Mouse (Mus musculus): ENCODE data around the gene Ston1. TPM values are rescaled to one million over a fixed set of nuclear protein-coding genes. Genes with fewer than 3 reads are reported as not detected.

The Ston1 gene
- total RNA-seq, 2 experiments from 2014 or later = 17.4 to 20.3 TPM

- intact Hi-C loops (cut with DNase I) = no loop called here
Measured at GRCm38 (mm10) chr17:88622711-88623110, 25.2 kb downstream of the Ston1 start.

GRCm38 (mm10) chr17:88624386-88624785 is 26.9 kb downstream of the Ston1 start:
- no peak for DNase-seq
- intact Hi-C loops (cut with DNase I) = no loop called here

More at GRCm38 (mm10) chr17:88622711-88623110, 25.2 kb downstream of the Ston1 start:
- no peak for DNase-seq

DNA sequence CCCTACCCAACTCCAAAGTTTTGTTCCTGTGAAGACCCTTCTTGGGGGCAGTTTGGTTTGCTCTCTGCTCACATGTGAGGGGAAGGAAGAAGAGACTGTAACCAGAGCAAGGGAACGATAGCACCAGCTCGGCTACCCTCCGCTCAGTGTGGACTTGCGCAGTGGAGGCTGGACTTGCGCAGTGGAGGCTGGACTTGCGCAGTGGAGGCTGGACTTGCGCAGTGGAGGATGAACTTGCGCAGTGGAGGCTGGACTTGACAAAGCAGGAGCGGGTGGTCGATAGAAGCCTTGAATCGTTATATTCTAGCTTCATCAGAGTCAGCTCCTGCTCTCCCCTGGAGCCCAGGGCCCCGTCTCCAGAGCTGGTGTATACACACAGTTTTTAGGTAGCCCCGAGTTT is 27.9 kb downstream of the Ston1 start:
- intact Hi-C loops (cut with DNase I) = no loop called here

DNA sequence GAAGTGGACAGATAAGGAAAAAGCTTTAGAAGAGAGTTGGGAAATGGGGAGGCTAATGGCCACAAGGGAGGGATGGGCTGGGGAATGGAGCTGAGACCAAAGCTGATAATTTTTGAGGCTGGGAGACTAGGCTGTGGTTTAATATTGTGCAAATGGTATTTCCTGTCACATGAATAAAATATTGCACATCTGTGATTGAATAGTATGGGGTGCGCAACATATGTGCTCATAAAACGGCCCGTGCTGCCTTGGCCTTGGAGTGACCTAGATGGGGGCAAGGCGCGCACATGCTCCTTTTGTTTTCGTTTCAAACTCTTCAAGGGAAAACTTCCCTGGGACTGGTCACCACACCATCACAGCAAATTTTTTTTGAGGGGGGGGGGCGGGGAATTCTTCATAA is 28.4 kb downstream of the Ston1 start:
- no peak for DNase-seq
- intact Hi-C loops (cut with DNase I) = loop anchor here (2.0 kb wide), 1 partner anchor 27 kb away; no protein-coding TSS in a partner anchor

More for the DNA sequence above, 27.9 kb downstream of the Ston1 start:
- DNase-seq = no peak

DNA sequence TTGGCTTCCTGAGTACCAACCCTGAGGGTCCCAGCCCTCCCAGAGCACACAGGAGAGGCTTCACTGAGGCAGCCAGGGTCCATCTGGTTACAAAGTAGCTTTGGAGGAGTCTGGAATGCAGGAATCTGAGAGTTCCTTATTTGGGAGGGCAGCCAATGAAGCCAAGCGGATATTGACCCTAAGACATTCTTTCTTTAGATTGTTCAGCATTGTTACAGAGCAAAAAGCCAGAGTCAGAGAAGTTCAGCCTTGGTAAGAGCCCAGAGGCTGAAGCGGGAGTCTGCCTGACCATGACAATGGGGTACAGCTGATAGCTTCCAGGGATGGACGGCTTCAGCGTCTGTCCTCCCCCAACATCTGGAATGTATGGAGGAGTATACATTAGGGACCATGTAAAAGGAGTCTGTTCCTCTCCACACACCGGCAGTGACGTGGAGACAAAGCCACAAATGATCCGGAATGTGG is 28.9 kb downstream of the Ston1 start:
- intact Hi-C loops (cut with DNase I) = loop anchor here (2.0 kb wide), 1 partner anchor 28 kb away; no protein-coding TSS in a partner anchor
- DNase-seq = peak in 1 of 2 experiments; percentile 26

- intact Hi-C loops (cut with DNase I) = loop anchor here (2.0 kb wide), 1 partner anchor 28 kb away; no protein-coding TSS in a partner anchor
- DNase-seq = peak in 1 of 2 experiments; percentile 46
Measured at GRCm38 (mm10) chr17:88627150-88627549, 29.7 kb downstream of the Ston1 start.

- DNase-seq = peak; percentile 68 to 70
- intact Hi-C loops (cut with DNase I) = no loop called here
Measured at GRCm38 (mm10) chr17:88628676-88629380, 31.3 kb downstream of the Ston1 start.

GRCm38 (mm10) chr17:88629381-88629759 is 31.9 kb downstream of the Ston1 start:
- intact Hi-C loops (cut with DNase I) = no loop called here
- peak; percentile 54 to 64 for DNase-seq

DNA sequence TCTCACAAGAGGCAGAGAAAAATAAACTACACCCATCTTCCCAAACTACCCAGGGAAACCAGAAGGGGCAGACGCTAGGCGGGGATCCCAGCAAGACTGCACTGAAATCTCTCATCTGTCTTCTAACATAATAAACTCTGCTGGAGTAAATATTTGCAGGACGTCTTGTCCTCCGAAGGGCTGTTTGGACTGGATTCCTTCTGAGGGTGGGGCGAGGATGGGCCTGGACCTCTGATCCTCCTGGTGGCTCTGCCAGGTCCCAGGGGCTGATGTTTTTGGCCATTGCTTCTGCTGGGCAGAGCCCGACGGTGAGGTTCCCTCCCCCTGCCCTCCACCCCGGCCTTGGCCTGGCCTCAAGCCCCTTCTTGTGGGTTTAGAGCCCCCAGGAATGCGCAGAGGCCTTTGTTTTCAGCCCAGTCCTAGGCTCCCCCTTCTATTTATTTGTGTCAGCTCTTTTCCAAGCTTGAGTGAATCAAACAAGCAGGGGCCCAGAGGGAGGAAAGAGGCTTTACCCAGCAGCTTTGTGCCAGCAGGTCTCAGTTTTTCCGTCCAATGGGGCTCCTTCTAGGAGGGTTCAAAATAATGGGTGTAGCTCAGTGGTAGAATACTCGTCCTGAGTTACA is 32.6 kb downstream of the Ston1 start:
- DNase-seq = peak; percentile 52 to 76
- intact Hi-C loops (cut with DNase I) = loop anchor here (10.0 kb wide), 2 partner anchors 185 to 565 kb away; partner anchors contain the start of genes Fbxo11 and Foxn2

DNA sequence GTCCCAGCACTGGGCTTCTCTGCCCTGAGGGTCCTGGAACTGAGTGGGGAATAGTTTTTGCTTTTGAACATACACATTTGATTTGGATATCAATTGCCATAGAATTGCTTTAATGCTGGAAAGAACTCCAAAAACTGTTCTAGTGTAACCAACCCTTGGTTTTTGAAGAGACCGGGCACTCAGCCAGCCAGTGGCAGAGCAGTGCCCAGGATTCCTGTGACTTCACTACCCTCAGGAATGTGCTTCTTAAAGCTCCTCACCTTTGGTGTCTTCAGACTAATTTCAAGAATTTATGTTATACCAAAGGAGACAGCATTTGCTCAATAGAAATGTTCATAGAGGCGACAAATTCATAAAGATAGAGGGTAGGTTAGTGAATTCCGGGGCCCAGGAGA is 33.1 kb downstream of the Ston1 start:
- peak in 1 of 2 experiments; percentile 23 for DNase-seq
- intact Hi-C loops (cut with DNase I) = loop anchor here (10.0 kb wide), 2 partner anchors 186 to 566 kb away; partner anchors contain the start of genes Fbxo11 and Foxn2

GRCm38 (mm10) chr17:88632631-88633030 is 35.1 kb downstream of the Ston1 start:
- intact Hi-C loops (cut with DNase I) = loop anchor here (2.0 to 10.0 kb wide), 3 partner anchors 70 to 568 kb away; partner anchors contain the start of genes Fbxo11 and Foxn2

GRCm38 (mm10) chr17:88636076-88636475 is 38.6 kb downstream of the Ston1 start:
- intact Hi-C loops (cut with DNase I) = loop anchor here (10.0 kb wide), 2 partner anchors 191 to 571 kb away; partner anchors contain the start of genes Fbxo11 and Foxn2
- DNase-seq = no peak

More at GRCm38 (mm10) chr17:88632631-88633030, 35.1 kb downstream of the Ston1 start:
- DNase-seq = no peak

- intact Hi-C loops (cut with DNase I) = loop anchor here (10.0 kb wide), 2 partner anchors 192 to 572 kb away; partner anchors contain the start of genes Fbxo11 and Foxn2
- DNase-seq = no peak
Measured at GRCm38 (mm10) chr17:88636587-88636986, 39.1 kb downstream of the Ston1 start.

DNA sequence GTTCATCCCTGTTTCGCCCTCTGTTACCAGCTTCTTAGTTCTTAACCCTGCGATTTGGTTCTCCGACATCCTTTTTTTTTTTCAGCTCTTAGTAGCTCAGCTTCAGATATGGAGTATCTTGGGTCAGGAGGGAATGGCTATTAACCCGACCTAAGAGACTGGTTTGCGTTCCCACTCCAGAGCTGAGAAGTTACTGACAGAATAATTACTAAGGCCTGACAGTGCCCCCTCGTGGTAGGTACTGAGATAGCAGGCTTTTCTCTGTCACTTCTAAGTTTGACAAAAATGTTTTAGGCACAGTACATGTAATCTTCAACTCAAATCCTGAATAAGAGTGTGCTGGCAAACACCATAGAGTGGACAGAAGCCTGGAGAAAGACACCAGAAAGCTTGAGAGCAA is 43.5 kb downstream of the Ston1 start:
- intact Hi-C loops (cut with DNase I) = loop anchor here (2.0 to 5.0 kb wide), 4 partner anchors 44 to 384 kb away; partner anchors contain the start of gene Ston1
- DNase-seq = peak; percentile 73 to 82

GRCm38 (mm10) chr17:88641836-88642235 is 44.4 kb downstream of the Ston1 start:
- DNase-seq = no peak
- intact Hi-C loops (cut with DNase I) = loop anchor here (2.0 to 5.0 kb wide), 4 partner anchors 45 to 385 kb away; partner anchors contain the start of gene Ston1

DNA sequence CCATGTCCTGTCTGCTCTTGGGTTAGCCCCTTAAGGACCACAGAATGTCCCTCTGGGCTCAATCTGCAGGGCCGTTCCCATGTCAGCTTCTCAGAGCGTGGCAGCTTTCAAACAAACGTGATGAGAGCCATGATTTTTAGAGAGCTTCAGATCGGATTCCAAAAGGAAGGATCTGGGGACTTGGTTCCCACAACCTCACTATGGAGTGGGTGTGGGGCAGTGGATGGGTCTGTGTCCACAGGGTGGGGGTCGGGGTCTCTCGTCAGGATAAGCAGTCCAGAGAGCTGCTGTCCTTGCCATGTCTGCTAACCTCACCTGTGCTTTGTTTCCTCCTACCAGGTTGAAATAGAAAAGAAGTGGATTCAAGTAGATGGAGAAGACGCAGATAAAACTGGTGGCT is 47.4 kb downstream of the Ston1 start:
- intact Hi-C loops (cut with DNase I) = loop anchor here (5.0 kb wide), 1 partner anchor 388 kb away; no protein-coding TSS in a partner anchor
- DNase-seq = no peak

- intact Hi-C loops (cut with DNase I) = no loop called here
- DNase-seq = no peak
Measured at GRCm38 (mm10) chr17:88645299-88645698, 47.8 kb downstream of the Ston1 start.

GRCm38 (mm10) chr17:88647149-88647548 is 49.7 kb downstream of the Ston1 start:
- no peak for DNase-seq

DNA sequence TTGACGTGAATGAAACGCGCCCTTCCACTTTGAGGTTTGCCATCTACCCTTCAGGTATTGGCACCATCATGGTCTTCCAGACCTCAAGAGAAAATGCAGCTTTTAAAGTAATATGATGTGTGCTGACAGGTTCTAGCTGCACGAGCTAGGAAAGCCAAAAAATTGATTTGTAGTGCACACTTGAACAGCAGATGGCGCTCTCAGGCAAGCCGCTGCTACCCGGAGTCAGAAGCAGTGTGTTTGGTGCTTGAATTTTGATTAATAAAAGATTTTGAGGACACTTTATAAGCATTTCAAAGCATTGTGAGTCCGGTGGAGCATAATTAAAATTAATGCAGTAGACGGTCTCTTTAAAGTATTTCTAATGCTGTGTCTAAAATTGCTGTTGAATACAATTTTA is 54.5 kb downstream of the Ston1 start:
- intact Hi-C loops (cut with DNase I) = loop anchor here (1.0 to 5.0 kb wide), 2 partner anchors 101 to 1850 kb away; no protein-coding TSS in a partner anchor
- DNase-seq = peak; percentile 51 to 72

More at GRCm38 (mm10) chr17:88647149-88647548, 49.7 kb downstream of the Ston1 start:
- intact Hi-C loops (cut with DNase I) = no loop called here

DNA sequence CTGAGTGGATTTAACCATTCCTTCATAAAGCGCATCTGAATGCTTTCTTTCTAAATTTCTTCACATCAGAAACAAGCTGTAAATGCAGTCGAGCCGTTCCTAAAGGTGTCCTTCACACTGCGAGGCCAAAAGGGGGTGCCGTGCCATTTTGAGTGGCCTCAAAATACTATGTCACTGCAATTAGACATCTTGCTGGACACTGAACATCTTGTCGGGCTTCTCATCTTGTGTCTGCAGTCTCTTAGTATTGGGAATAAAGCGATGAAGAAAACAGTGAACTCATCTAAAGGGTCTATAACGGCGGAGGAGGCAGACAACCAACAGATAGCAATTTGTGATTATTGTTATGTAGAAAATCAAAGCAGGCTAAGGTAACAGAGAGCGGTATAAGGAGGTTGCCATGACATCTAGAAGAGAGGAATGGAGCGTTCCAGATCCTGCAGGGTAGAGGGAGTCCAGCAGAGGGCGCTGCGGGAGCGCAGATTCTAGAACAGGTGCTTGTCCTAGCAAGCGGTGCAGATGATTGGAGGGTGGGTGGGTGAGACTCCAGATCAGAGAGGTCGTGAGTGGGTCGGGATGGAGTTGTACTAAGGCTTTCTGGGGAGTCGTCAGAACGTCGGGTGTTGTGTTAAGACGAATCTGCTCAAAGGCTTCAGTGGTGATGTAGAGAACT is 55.4 kb downstream of the Ston1 start:
- peak; percentile 63 to 82 for DNase-seq
- intact Hi-C loops (cut with DNase I) = loop anchor here (1.0 to 5.0 kb wide), 2 partner anchors 100 to 1849 kb away; no protein-coding TSS in a partner anchor
